Mouse (Mus musculus) liver, embryonic 11.5 days (tissue): ENCODE measurements around the gene Sh3rf1. TPM values are rescaled to one million over a fixed set of nuclear protein-coding genes. Genes with fewer than 3 reads are reported as not detected.

Experiments
- ATAC-seq: fragments of 200-750 bp; cut with Nextera tagmentation; replicated peaks from 2 replicates; pipeline ENCODE4 v1.8.0; 2017; ENCODE audit warnings: moderate number of reproducible peaks, mild to moderate bottlenecking, moderate TSS enrichment, moderate library complexity; ENCODE audit not compliant: low FRiP score
- DNase-seq: peaks from one replicate; pipeline ENCODE4 v3.0.0-alpha.2; 2017; ENCODE audit warnings: low spot score
- H3K27ac ChIP-seq: fragments of 300-500 bp; sonication (generic); 2 replicates; pipeline ENCODE4 v1.5.1; 2014; ENCODE audit warnings: mild to moderate bottlenecking, low read depth, low read length, control low read depth
- H3K27me3 ChIP-seq: fragments of 300-500 bp; sonication (generic); replicated peaks from 2 replicates; pipeline ENCODE4 v1.6.1; 2014; ENCODE audit warnings: low read length, mixed read lengths; ENCODE audit not compliant: control insufficient read depth, insufficient read depth
- H3K36me3 ChIP-seq: fragments of 300-500 bp; sonication (generic); 2 replicates; pipeline ENCODE4 v1.6.1; 2014; ENCODE audit warnings: mild to moderate bottlenecking, low read length, moderate library complexity, mixed read lengths; ENCODE audit not compliant: control insufficient read depth, insufficient read depth
- H3K4me1 ChIP-seq: fragments of 300-500 bp; sonication (generic); replicated peaks from 2 replicates; pipeline ENCODE4 v1.6.1; 2014; ENCODE audit warnings: low read length, mixed read lengths; ENCODE audit not compliant: control insufficient read depth, insufficient read depth
- H3K4me2 ChIP-seq: fragments of 300-500 bp; sonication (generic); 2 replicates; pipeline ENCODE4 v1.6.1; 2014; ENCODE audit warnings: mild to moderate bottlenecking, control low read depth, moderate library complexity
- H3K4me3 ChIP-seq: fragments of 300-500 bp; sonication (generic); 2 replicates; pipeline ENCODE4 v1.5.1; 2014; ENCODE audit warnings: low read depth, low read length, control low read depth
- H3K9ac ChIP-seq: fragments of 300-500 bp; sonication (generic); 2 replicates; pipeline ENCODE4 v1.6.1; 2014; ENCODE audit warnings: low read depth, low read length, control low read depth
- H3K9me3 ChIP-seq: fragments of 300-500 bp; sonication (generic); 2 replicates; pipeline ENCODE4 v1.6.1; 2016; ENCODE audit warnings: low read length, inconsistent platforms, mixed read lengths; ENCODE audit not compliant: control insufficient read depth
- WGBS: fragments of 180-500 bp; shearing (Covaris S2); extraction: QIAGEN DNeasy Blood & Tissue Kit; methylation state at CpG from one replicate; pipeline ENCODE4 v1.1.7; 2014; 5-methylcytosine and 5-hydroxymethylcytosine counted together
- polyA plus RNA-seq: library from polyadenylated mRNA; unstranded; fragments of >200 nt; fragmentation: Nextera tagmentation; extraction: Ambion mirVana; gene quantifications from 2 replicates; pipeline ENCODE4 v1.2.1, GENCODE M21; 2014

Sh3rf1 gene
- polyA plus RNA-seq, 1 experiment from 2014 or later = 6.7 TPM

- Histone ChIP-seq H3K4me1 (peaks cover 15% of the 10 kb centered on the region), H3K4me2 (no peak overlapping the region), H3K27me3 (no peaks in the 10 kb centered on the region), H3K27ac (no peak overlapping the region), H3K9me3 (no peaks in the 10 kb centered on the region), H3K36me3 (no peaks in the 10 kb centered on the region), H3K9ac (no peak overlapping the region), H3K4me3 (no peak overlapping the region)
- ATAC-seq (no peak), DNase-seq (no peak)
- 79% methylated on average over 17 of the region's 17 CpGs for WGBS
Observed at GRCm38 (mm10) chr8:61273307-61274221, 49.9 kb downstream of the Sh3rf1 start.

DNA sequence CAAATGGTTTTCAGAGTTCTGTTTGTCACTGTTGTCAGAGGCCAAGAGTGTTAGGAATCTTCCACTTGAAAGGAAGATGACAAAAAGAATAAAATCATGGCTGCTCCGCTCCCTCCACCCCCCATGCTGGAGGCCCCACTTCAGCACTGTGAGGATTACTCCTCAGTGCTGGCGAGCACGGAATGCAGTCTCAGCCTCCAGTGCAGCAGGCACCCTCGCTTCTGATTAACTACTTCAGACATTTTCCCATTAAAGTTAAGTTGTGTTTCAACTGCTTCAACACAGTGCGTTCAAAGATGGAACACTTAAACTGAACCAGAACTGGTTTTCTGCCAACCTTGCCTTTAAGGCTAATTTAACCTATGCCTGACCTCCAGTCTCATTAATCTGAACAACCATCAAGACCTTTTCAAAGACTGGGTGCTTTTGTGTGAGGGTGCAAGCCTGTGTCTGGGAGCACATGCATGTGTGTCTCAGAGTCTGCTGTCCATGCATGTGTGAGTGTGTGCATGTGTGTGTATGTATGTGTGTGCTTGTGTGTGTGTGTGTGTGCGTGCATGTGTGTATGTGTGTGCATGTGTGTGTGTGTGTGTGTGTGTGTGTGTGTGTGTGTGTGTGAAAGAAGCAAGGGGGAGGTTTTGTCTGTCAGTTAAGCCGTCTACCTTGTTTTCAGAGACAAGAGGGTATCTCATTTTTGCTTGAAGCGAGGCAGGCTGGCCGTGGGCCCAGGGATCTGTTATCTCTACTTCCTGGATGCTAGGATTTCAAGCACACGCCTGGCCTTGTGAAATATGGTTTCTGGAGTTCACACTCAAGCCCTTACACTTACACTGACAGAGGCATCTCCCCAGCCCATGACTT lies 51.2 kb downstream of the Sh3rf1 start:
- 48% methylated on average over 10 of the region's 10 CpGs for WGBS
- 0 out of 2 replicates have a peak overlapping the region, but pooled peaks have one; percentile 7 for H3K27ac ChIP-seq
- no peaks in the 10 kb centered on the region for H3K27me3 ChIP-seq
- no peak for ATAC-seq
- H3K4me1 ChIP-seq = peaks cover 15% of the 10 kb centered on the region
- no peak for DNase-seq
- H3K36me3 ChIP-seq = no peaks in the 10 kb centered on the region
- H3K9ac ChIP-seq = no peak overlapping the region
- H3K9me3 ChIP-seq = no peaks in the 10 kb centered on the region
- H3K4me2 ChIP-seq = no peak overlapping the region
- no peak overlapping the region for H3K4me3 ChIP-seq

DNA sequence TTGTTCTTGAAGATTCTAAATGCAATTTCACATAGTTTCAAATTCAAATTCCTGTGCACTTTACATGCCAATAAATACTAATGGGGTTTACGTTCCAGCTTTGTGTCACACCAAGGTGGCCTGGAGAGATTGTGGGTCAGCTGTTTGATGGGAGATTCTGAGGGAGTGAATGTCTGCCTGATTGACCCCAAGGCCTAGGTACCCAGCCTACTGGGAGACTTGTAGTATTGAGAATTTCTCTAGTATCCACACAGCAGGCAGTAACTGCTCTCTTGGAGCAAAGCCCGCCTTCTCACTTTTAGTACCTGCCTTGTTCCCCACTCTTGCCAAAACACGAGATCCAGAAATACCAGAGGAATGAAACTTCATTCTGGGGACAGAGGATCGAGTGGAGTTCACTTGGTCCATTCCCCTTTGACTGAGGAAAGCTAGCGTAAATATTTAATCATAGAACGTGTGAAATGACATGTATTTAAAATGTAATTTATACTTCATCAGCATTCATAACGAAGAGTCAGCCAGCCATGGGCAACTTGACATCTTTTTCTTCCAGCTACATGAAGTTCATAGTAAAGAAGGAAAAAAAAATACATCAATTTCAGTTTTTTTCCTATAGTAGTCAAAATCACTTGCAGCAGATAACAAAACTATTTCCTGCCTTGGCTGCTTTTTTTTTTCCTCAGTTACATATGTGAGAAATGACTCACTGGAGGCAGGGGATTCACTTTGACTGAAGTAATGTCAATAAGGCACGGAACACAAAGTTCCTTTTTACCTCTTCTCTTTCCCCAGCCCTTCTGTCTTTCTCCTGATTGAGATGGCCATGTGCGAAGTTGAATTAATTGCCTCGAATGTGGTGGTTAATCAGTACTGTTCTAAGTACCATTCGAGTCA lies 52.0 kb downstream of the Sh3rf1 start:
- no peaks in the 10 kb centered on the region for H3K9me3 ChIP-seq
- peaks cover 15% of the 10 kb centered on the region for H3K4me1 ChIP-seq
- no peak for DNase-seq
- H3K4me2 ChIP-seq = no peak overlapping the region
- no peaks in the 10 kb centered on the region for H3K27me3 ChIP-seq
- no peaks in the 10 kb centered on the region for H3K36me3 ChIP-seq
- WGBS = 66% methylated on average over 11 of the region's 11 CpGs
- ATAC-seq = no peak
- no peak overlapping the region for H3K9ac ChIP-seq
- H3K4me3 ChIP-seq = no peak overlapping the region
- no peak overlapping the region for H3K27ac ChIP-seq

GRCm38 (mm10) chr8:61276397-61276796 lies 52.7 kb downstream of the Sh3rf1 start:
- WGBS = 79% methylated on average over 5 of the region's 5 CpGs
- H3K36me3 ChIP-seq = no peaks in the 10 kb centered on the region
- H3K9me3 ChIP-seq = no peaks in the 10 kb centered on the region
- no peak overlapping the region for H3K4me3 ChIP-seq
- no peak for DNase-seq
- no peaks in the 10 kb centered on the region for H3K27me3 ChIP-seq
- H3K4me1 ChIP-seq = peaks cover 15% of the 10 kb centered on the region
- no peak overlapping the region for H3K27ac ChIP-seq
- ATAC-seq = no peak
- no peak overlapping the region for H3K4me2 ChIP-seq
- no peak overlapping the region for H3K9ac ChIP-seq

GRCm38 (mm10) chr8:61279030-61279429 lies 55.4 kb downstream of the Sh3rf1 start:
- H3K36me3 ChIP-seq = no peaks in the 10 kb centered on the region
- ATAC-seq (no peak), DNase-seq (no peak)
- H3K9ac ChIP-seq = no peak overlapping the region
- no peak overlapping the region for H3K4me3 ChIP-seq
- 83% methylated on average over 10 of the region's 10 CpGs for WGBS
- H3K4me1 ChIP-seq = peaks cover 29% of the 10 kb centered on the region
- no peaks in the 10 kb centered on the region for H3K27me3 ChIP-seq
- H3K4me2 ChIP-seq = no peak overlapping the region
- H3K9me3 ChIP-seq = no peaks in the 10 kb centered on the region
- H3K27ac ChIP-seq = no peak overlapping the region

DNA sequence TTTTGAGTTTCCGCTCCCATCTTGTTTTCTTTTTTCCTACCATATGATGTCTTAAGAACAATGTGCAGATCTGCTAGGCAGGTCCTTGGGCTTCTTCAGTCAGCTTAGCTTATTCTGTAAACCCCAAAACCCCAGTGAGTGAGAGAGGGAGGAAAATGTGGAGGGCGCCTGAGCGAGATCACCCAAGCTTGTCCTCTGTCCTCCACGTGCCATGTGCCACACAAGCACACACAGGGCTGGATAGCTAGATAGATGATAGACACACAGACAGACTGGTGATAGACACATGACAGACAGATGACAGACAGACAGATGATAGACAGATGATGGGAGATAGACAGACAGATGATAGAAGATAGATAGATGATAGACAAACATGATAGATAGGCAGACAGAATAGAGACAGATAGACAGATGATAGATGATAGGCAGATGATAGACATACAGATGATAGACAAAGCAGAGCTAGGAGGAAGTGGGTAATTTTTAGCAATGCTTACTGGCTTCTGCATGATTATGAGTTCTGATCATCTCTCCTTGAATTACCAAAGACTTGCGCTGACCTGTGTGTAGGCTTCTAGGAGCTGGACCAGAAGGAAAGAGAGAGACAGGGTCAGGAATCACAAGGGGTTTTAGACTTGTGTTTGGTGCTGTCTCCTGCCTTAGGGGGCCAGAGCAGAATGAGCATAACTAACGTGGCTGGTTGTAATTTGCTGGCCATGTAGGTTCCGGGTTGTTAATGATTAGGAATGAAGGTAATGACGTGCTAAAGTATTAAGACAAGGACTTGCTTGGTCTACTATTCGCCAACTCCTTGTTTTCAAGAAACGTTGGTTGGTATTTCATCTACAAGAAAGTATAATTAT lies 58.9 kb downstream of the Sh3rf1 start:
- Histone ChIP-seq H3K9ac (no peak overlapping the region), H3K9me3 (no peaks in the 10 kb centered on the region), H3K4me1 (peaks cover 21% of the 10 kb centered on the region), H3K4me3 (no peak overlapping the region), H3K4me2 (no peak overlapping the region), H3K36me3 (no peaks in the 10 kb centered on the region), H3K27me3 (no peaks in the 10 kb centered on the region), H3K27ac (no peak overlapping the region)
- no peak for DNase-seq
- 59% methylated on average over 10 of the region's 10 CpGs for WGBS
- no peak for ATAC-seq

GRCm38 (mm10) chr8:61283169-61284081 lies 59.8 kb downstream of the Sh3rf1 start:
- Histone ChIP-seq H3K27ac (peak overlapping the region; percentile 32), H3K9ac (no peak overlapping the region), H3K9me3 (no peaks in the 10 kb centered on the region), H3K36me3 (no peaks in the 10 kb centered on the region), H3K4me2 (peak overlapping the region; percentile 8; the same call in 1 of the 2 replicates), H3K4me3 (no peak overlapping the region), H3K4me1 (peaks cover 21% of the 10 kb centered on the region), H3K27me3 (no peaks in the 10 kb centered on the region)
- 23% methylated on average over 12 of the region's 12 CpGs for WGBS
- ATAC-seq (peak; percentile 54), DNase-seq (no peak)
